Mouse (Mus musculus) olfactory bulb, adult 2 months (tissue): Measurements from ENCODE around the gene Hs3st3a1. TPM values are rescaled to one million over a fixed set of nuclear protein-coding genes. Genes with fewer than 3 reads are reported as not detected.

Experiments used
- H3K27ac ChIP-seq: fragments of 200-500 bp; 2 replicates; pipeline ENCODE4 v1.5.1; 2012; ENCODE audit warnings: low read depth, low read length; ENCODE audit not compliant: insufficient read depth
- H3K4me1 ChIP-seq: fragments of 200-500 bp; 2 replicates; pipeline ENCODE4 v1.6.1; 2012; ENCODE audit warnings: low read length; ENCODE audit not compliant: control insufficient read depth, insufficient read depth
- H3K4me3 ChIP-seq: fragments of 200-500 bp; 2 replicates; pipeline ENCODE4 v1.5.1; 2012; ENCODE audit warnings: mild to moderate bottlenecking, low read depth, low read length, moderate library complexity; ENCODE audit not compliant: insufficient read depth
- CTCF ChIP-seq: fragments of 200-500 bp; IDR thresholded peaks from 2 replicates; pipeline ENCODE4 v1.5.1; 2012; ENCODE audit warnings: low read depth, mild to moderate bottlenecking, low read length, moderate library complexity; ENCODE audit not compliant: insufficient read depth
- POLR2A ChIP-seq: fragments of 200-500 bp; IDR thresholded peaks from 2 replicates; pipeline ENCODE4 v1.6.1; 2012; ENCODE audit warnings: mild to moderate bottlenecking, low read depth, low read length, moderate library complexity; ENCODE audit not compliant: insufficient read depth
- WGBS: fragments of 180-500 bp; shearing (Covaris S2); methylation state at CpG from one replicate; pipeline ENCODE4 v1.1.7; 2018; 5-methylcytosine and 5-hydroxymethylcytosine counted together
- polyA plus RNA-seq: library from polyadenylated mRNA; stranded (reverse); fragments of >200 nt; gene quantifications from 2 replicates; pipeline ENCODE4 v1.2.4, GENCODE M21; 2012; ENCODE audit warnings: low replicate concordance; ENCODE audit not compliant: missing spikeins, insufficient read depth, insufficient read length

Hs3st3a1 gene
- polyA plus RNA-seq, 1 experiment, result not detected

- TF ChIP-seq CTCF, result no peak
- TF ChIP-seq POLR2A, result no peak
- 1% methylated on average over 24 of the region's 24 CpGs for WGBS
- Histone ChIP-seq H3K4me1 (peaks cover 20% of the 10 kb centered on the region), H3K27ac (peak within 1 kb of the TSS; percentile 19; the same call in 1 of the 2 replicates), H3K4me3 (peak within 1 kb of the TSS; percentile 47)
Observed at GRCm38 (mm10) chr11:64436412-64436727, 1.2 kb downstream of the Hs3st3a1 start, which contains the start of gene F930015N05Rik. TSS of gene F930015N05Rik (minus strand) at chr11:64436653.

- WGBS, result 44% methylated on average over 5 of the region's 5 CpGs
- TF ChIP-seq POLR2A, result no peak
- TF ChIP-seq CTCF, result no peak
- H3K27ac ChIP-seq, result 0 out of 2 replicates have a peak overlapping the region, but pooled peaks have one; percentile 19
- peak overlapping the region; percentile 47; the same call in 1 of the 2 replicates for H3K4me3 ChIP-seq
- peaks cover 20% of the 10 kb centered on the region for H3K4me1 ChIP-seq
Observed at GRCm38 (mm10) chr11:64436791-64437298, 1.7 kb downstream of the Hs3st3a1 start.

GRCm38 (mm10) chr11:64437721-64438120, 2.6 kb downstream of the Hs3st3a1 start:
- no peak overlapping the region for H3K27ac ChIP-seq
- no peak overlapping the region for H3K4me3 ChIP-seq
- TF ChIP-seq POLR2A (no peak), CTCF (no peak)
- H3K4me1 ChIP-seq, result peaks cover 20% of the 10 kb centered on the region
- WGBS, result 90% methylated on average over 3 of the region's 3 CpGs

GRCm38 (mm10) chr11:64438909-64439308, 3.8 kb downstream of the Hs3st3a1 start:
- 45% methylated on average over 3 of the region's 3 CpGs for WGBS
- Histone ChIP-seq H3K27ac (no peak overlapping the region), H3K4me1 (peaks cover 20% of the 10 kb centered on the region), H3K4me3 (no peak overlapping the region)
- TF ChIP-seq POLR2A (no peak), CTCF (no peak)

- Histone ChIP-seq H3K27ac (0 out of 2 replicates have a peak overlapping the region, but pooled peaks have one; percentile 8), H3K4me3 (no peak overlapping the region), H3K4me1 (no peaks in the 10 kb centered on the region)
- WGBS, result 26% methylated on average over 8 of the region's 8 CpGs
- TF ChIP-seq CTCF (no peak), POLR2A (no peak)
Observed at GRCm38 (mm10) chr11:64442119-64442518, 7.0 kb downstream of the Hs3st3a1 start.

GRCm38 (mm10) chr11:64442701-64443100, 7.6 kb downstream of the Hs3st3a1 start:
- Histone ChIP-seq H3K27ac (no peak overlapping the region), H3K4me3 (no peak overlapping the region), H3K4me1 (no peaks in the 10 kb centered on the region)
- 58% methylated on average over 3 of the region's 3 CpGs for WGBS
- TF ChIP-seq CTCF (no peak), POLR2A (no peak)

- no peak for TF ChIP-seq CTCF
- Histone ChIP-seq H3K27ac (no peak overlapping the region), H3K4me1 (no peaks in the 10 kb centered on the region), H3K4me3 (no peak overlapping the region)
- 73% methylated on average over 1 of the region's 1 CpGs for WGBS
Observed at GRCm38 (mm10) chr11:64445227-64445626, 10.1 kb downstream of the Hs3st3a1 start.

- no peaks in the 10 kb centered on the region for H3K4me1 ChIP-seq
- H3K4me3 ChIP-seq, result no peak overlapping the region
- no peak for TF ChIP-seq CTCF
- TF ChIP-seq POLR2A, result no peak
- 59% methylated on average over 9 of the region's 9 CpGs for WGBS
- H3K27ac ChIP-seq, result no peak overlapping the region
Observed at GRCm38 (mm10) chr11:64448586-64449315, 13.6 kb downstream of the Hs3st3a1 start.

GRCm38 (mm10) chr11:64461746-64462145, 26.6 kb downstream of the Hs3st3a1 start:
- TF ChIP-seq CTCF, result no peak
- Histone ChIP-seq H3K27ac (no peak overlapping the region), H3K4me1 (no peaks in the 10 kb centered on the region), H3K4me3 (no peak overlapping the region)
- 77% methylated on average over 3 of the region's 3 CpGs for WGBS

- 59% methylated on average over 4 of the region's 4 CpGs for WGBS
- Histone ChIP-seq H3K27ac (no peak overlapping the region), H3K4me1 (0 out of 2 replicates have a peak, but pooled peaks cover 4% of the 10 kb centered on the region), H3K4me3 (no peak overlapping the region)
- TF ChIP-seq CTCF (no peak), POLR2A (no peak)
Observed at GRCm38 (mm10) chr11:64468737-64469136, 33.6 kb downstream of the Hs3st3a1 start.
